Mouse (Mus musculus): Measurements from ENCODE around the gene Rln3. TPM values are rescaled to one million over a fixed set of nuclear protein-coding genes. Genes with fewer than 3 reads are reported as not detected.

Rln3 gene
- polyA plus RNA-seq, 1 experiment from 2014 or later: 5.3 TPM

GRCm38 (mm10) chr8:83997511-83998141 is 47.2 kb downstream of the Rln3 start, which contains the start of gene Samd1:
Gene Samd1 (plus strand): TSS chr8:83997672.
- peak; percentile 49 for DNase-seq (ENCODE audit: low spot score)

GRCm38 (mm10) chr8:83996567-83997505 is 48.0 kb downstream of the Rln3 start:
- DNase-seq (ENCODE audit: low spot score): peak; percentile 71

GRCm38 (mm10) chr8:83995973-83996372 is 48.8 kb downstream of the Rln3 start:
- DNase-seq (ENCODE audit: low spot score): no peak

- DNase-seq (ENCODE audit: low spot score): no peak
Observed at GRCm38 (mm10) chr8:83994030-83994429, 50.8 kb downstream of the Rln3 start.

MicroRNA genes within 50 kb of the gene (microRNA counts, 519-probe panel; counts per million panel counts)
- microRNA mmu-miR-1199: 473 counts per million, percentile 71 among the panel's probes with 10 or more counts
- microRNA mmu-miR-709: 3,923 counts per million, percentile 78 among the panel's probes with 10 or more counts

Small RNA genes lying within 50 kb of the gene (microRNA-seq; reads per million reads assigned to microRNA genes)
- gene Mir1199 (ENCODE audit: borderline number of aligned reads) (1.2 reads per million), gene Mir709 (ENCODE audit: borderline number of aligned reads) (not detected), gene Mir8111 (ENCODE audit: borderline number of aligned reads) (5.8 reads per million, percentile 9 among the genes with 10 or more reads in this experiment)

Other genes starting within 250 kb of the Rln3 start
- 7.8 and 14.3 TPM in 2 replicates for gene Adgrl1, start 144.9 kb downstream of the Rln3 start, polyA plus RNA-seq (2015; fragmentation: Nextera tagmentation; extraction: Ambion mirVana)
- 0.10 and 0.18 TPM in 2 replicates for gene Gm10644, start 89.8 kb downstream of the Rln3 start, polyA plus RNA-seq (2015; fragmentation: Nextera tagmentation; extraction: Ambion mirVana)
- gene Asf1b, start 89.5 kb downstream of the Rln3 start, polyA plus RNA-seq (2015; fragmentation: Nextera tagmentation; extraction: Ambion mirVana): 117 and 135 TPM in 2 replicates
- 64.2 and 65.8 TPM in 2 replicates for gene Prkaca, start 72.0 kb downstream of the Rln3 start, polyA plus RNA-seq (2015; fragmentation: Nextera tagmentation; extraction: Ambion mirVana)
- gene Samd1, start 47.3 kb downstream of the Rln3 start, polyA plus RNA-seq (2015; fragmentation: Nextera tagmentation; extraction: Ambion mirVana): 10.7 and 11.5 TPM in 2 replicates
- 0.86 and 1.1 TPM in 2 replicates for gene 1700067K01Rik, start 43.5 kb downstream of the Rln3 start, polyA plus RNA-seq (2015; fragmentation: Nextera tagmentation; extraction: Ambion mirVana)
- gene 2210011C24Rik, start 32.8 kb downstream of the Rln3 start, polyA plus RNA-seq (2015; fragmentation: Nextera tagmentation; extraction: Ambion mirVana): 0.23 and 0.60 TPM in 2 replicates
- gene Palm3, start 23.5 kb downstream of the Rln3 start, polyA plus RNA-seq (2015; fragmentation: Nextera tagmentation; extraction: Ambion mirVana): 5.1 and 5.8 TPM in 2 replicates
- gene Il27ra, start 2.4 kb downstream of the Rln3 start, polyA plus RNA-seq (2015; fragmentation: Nextera tagmentation; extraction: Ambion mirVana): 20.3 and 20.5 TPM in 2 replicates
- 0.90 TPM in 2 replicates for gene Gm10643, start 20.1 kb upstream of the Rln3 start, polyA plus RNA-seq (2015; fragmentation: Nextera tagmentation; extraction: Ambion mirVana)
- 5.4 and 6.1 TPM in 2 replicates for gene Rfx1, start 21.8 kb upstream of the Rln3 start, polyA plus RNA-seq (2015; fragmentation: Nextera tagmentation; extraction: Ambion mirVana)
- 14.7 and 18.1 TPM in 2 replicates for gene Dcaf15, start 59.8 kb upstream of the Rln3 start, polyA plus RNA-seq (2015; fragmentation: Nextera tagmentation; extraction: Ambion mirVana)
- 2.1 and 2.3 TPM in 2 replicates for gene Podnl1, start 81.0 kb upstream of the Rln3 start, polyA plus RNA-seq (2015; fragmentation: Nextera tagmentation; extraction: Ambion mirVana)
- gene Cc2d1a, start 102.9 kb upstream of the Rln3 start, polyA plus RNA-seq (2015; fragmentation: Nextera tagmentation; extraction: Ambion mirVana): 18.9 and 20.1 TPM in 2 replicates
- 1.3 and 1.4 TPM in 2 replicates for gene 4930432K21Rik, start 103.0 kb upstream of the Rln3 start, polyA plus RNA-seq (2015; fragmentation: Nextera tagmentation; extraction: Ambion mirVana)
- gene Nanos3, start 140.2 kb upstream of the Rln3 start, polyA plus RNA-seq (2015; fragmentation: Nextera tagmentation; extraction: Ambion mirVana): 5.3 and 6.2 TPM in 2 replicates
- gene Zswim4, start 192.1 kb upstream of the Rln3 start, polyA plus RNA-seq (2015; fragmentation: Nextera tagmentation; extraction: Ambion mirVana): 12.7 and 13.2 TPM in 2 replicates
- 403 and 424 TPM in 2 replicates for gene D8Ertd738e, start 204.7 kb upstream of the Rln3 start, polyA plus RNA-seq (2015; fragmentation: Nextera tagmentation; extraction: Ambion mirVana)
- 80.0 and 85.4 TPM in 2 replicates for gene Mri1, start 212.3 kb upstream of the Rln3 start, polyA plus RNA-seq (2015; fragmentation: Nextera tagmentation; extraction: Ambion mirVana)
- 19.7 and 24.5 TPM in 2 replicates for gene Ccdc130, start 225.4 kb upstream of the Rln3 start, polyA plus RNA-seq (2015; fragmentation: Nextera tagmentation; extraction: Ambion mirVana)